Mouse (Mus musculus) ZHBTc4 (cell line): Measurements from ENCODE around the gene Dnajc30.

Experiments
- DNase-seq: peaks from one replicate; pipeline ENCODE4 v3.0.0-alpha.2; 2011; ENCODE audit warnings: low read depth, low spot score

Gene Dnajc30

GRCm38 (mm10) chr5:135109017-135109416 lies 45.0 kb downstream of the Dnajc30 start:
- DNase-seq = no peak

GRCm38 (mm10) chr5:135109426-135109825 lies 45.4 kb downstream of the Dnajc30 start:
- DNase-seq = no peak

- DNase-seq = no peak
Observed at GRCm38 (mm10) chr5:135109976-135110375, 46.0 kb downstream of the Dnajc30 start.

GRCm38 (mm10) chr5:135113782-135114181 lies 49.8 kb downstream of the Dnajc30 start:
- peak; percentile 29 for DNase-seq

GRCm38 (mm10) chr5:135115241-135115640 lies 51.2 kb downstream of the Dnajc30 start:
- DNase-seq = no peak
